Mouse (Mus musculus) neural tube, embryonic 13.5 days (tissue): Measurements from ENCODE around the gene Vps37b. TPM values are rescaled to one million over a fixed set of nuclear protein-coding genes. Genes with fewer than 3 reads are reported as not detected.
A peak's percentile ranks its signal among the peaks of the same experiment; 100 is the strongest.
"Not testable (repeated sequence)": the region's sequence is repeated elsewhere in the genome, so short reads cannot be mapped to it uniquely, and the experiment has no call there.

Experiments
- ATAC-seq: fragments of 200-750 bp; cut with Nextera tagmentation; 2 replicates; pipeline ENCODE4 v1.8.0; 2017; ENCODE audit warnings: low read depth, mild to moderate bottlenecking, moderate TSS enrichment, moderate library complexity
- H3K27ac ChIP-seq: fragments of 300-500 bp; sonication (generic); replicated peaks from 2 replicates; pipeline ENCODE4 v1.5.1; 2015; ENCODE audit warnings: moderate library complexity, mild to moderate bottlenecking, inconsistent platforms
- H3K27me3 ChIP-seq: fragments of 300-500 bp; sonication (generic); 2 replicates; pipeline ENCODE4 v1.6.1; 2015; ENCODE audit warnings: mild to moderate bottlenecking, inconsistent platforms
- H3K36me3 ChIP-seq: fragments of 300-500 bp; sonication (generic); 2 replicates; pipeline ENCODE4 v1.6.1; 2015; ENCODE audit warnings: mild to moderate bottlenecking, inconsistent platforms
- H3K4me1 ChIP-seq: fragments of 300-500 bp; sonication (generic); replicated peaks from 2 replicates; pipeline ENCODE4 v1.6.1; 2015; ENCODE audit warnings: inconsistent platforms
- H3K4me2 ChIP-seq: fragments of 300-500 bp; sonication (generic); 2 replicates; pipeline ENCODE4 v1.6.1; 2015; ENCODE audit warnings: inconsistent platforms, mild to moderate bottlenecking, moderate library complexity
- H3K4me3 ChIP-seq: fragments of 300-500 bp; sonication (generic); 2 replicates; pipeline ENCODE4 v1.5.1; 2015; ENCODE audit warnings: mild to moderate bottlenecking, inconsistent platforms
- H3K9ac ChIP-seq: fragments of 300-500 bp; sonication (generic); 2 replicates; pipeline ENCODE4 v1.6.1; 2015; ENCODE audit warnings: moderate library complexity, mild to moderate bottlenecking, inconsistent platforms
- H3K9me3 ChIP-seq: fragments of 300-500 bp; sonication (generic); 2 replicates; pipeline ENCODE4 v1.6.1; 2016; ENCODE audit warnings: inconsistent platforms
- WGBS: fragments of 180-500 bp; shearing (Covaris S2); methylation state at CpG from one replicate; pipeline ENCODE4 v1.1.7; 2015; 5-methylcytosine and 5-hydroxymethylcytosine counted together
- polyA plus RNA-seq: library from polyadenylated mRNA; unstranded; fragments of >200 nt; fragmentation: Nextera tagmentation; extraction: Ambion mirVana; gene quantifications from 2 replicates; pipeline ENCODE4 v1.2.1, GENCODE M21; 2015

Gene Vps37b
- polyA plus RNA-seq, 1 experiment from 2014 or later = 77.5 TPM

GRCm38 (mm10) chr5:124059677-124060076 lies 27.6 kb upstream of the Vps37b start:
- no peaks in the 10 kb centered on the region for H3K27me3 ChIP-seq
- H3K36me3 ChIP-seq = no peaks in the 10 kb centered on the region
- no peak overlapping the region for H3K9ac ChIP-seq
- no peak for ATAC-seq
- H3K27ac ChIP-seq = no peak overlapping the region
- 70% methylated on average over 5 of the region's 5 CpGs for WGBS
- no peaks in the 10 kb centered on the region for H3K9me3 ChIP-seq
- H3K4me3 ChIP-seq = no peak overlapping the region
- no peak overlapping the region for H3K4me2 ChIP-seq
- H3K4me1 ChIP-seq = peaks cover 16% of the 10 kb centered on the region

GRCm38 (mm10) chr5:124058749-124059148 lies 26.7 kb upstream of the Vps37b start:
- H3K27me3 ChIP-seq = no peaks in the 10 kb centered on the region
- no peak overlapping the region for H3K4me2 ChIP-seq
- peaks cover 16% of the 10 kb centered on the region for H3K4me1 ChIP-seq
- H3K9me3 ChIP-seq = no peaks in the 10 kb centered on the region
- no peak for ATAC-seq
- H3K4me3 ChIP-seq = no peak overlapping the region
- no peak overlapping the region for H3K9ac ChIP-seq
- H3K27ac ChIP-seq = no peak overlapping the region
- no peaks in the 10 kb centered on the region for H3K36me3 ChIP-seq
- 53% methylated on average over 7 of the region's 7 CpGs for whole genome bisulfite sequencing

- WGBS = 38% methylated on average over 4 of the region's 4 CpGs
- no peak for ATAC-seq
- Histone ChIP-seq H3K4me3 (no peak overlapping the region), H3K9ac (no peak overlapping the region), H3K9me3 (no peaks in the 10 kb centered on the region), H3K36me3 (no peaks in the 10 kb centered on the region), H3K27ac (no peak overlapping the region), H3K4me1 (peaks cover 8% of the 10 kb centered on the region; the same call in 1 of the 2 replicates), H3K27me3 (no peaks in the 10 kb centered on the region), H3K4me2 (no peak overlapping the region)
These were observed 24.9 kb upstream of the Vps37b start for GRCm38 (mm10) chr5:124056956-124057355.

GRCm38 (mm10) chr5:124056219-124056618 lies 24.1 kb upstream of the Vps37b start:
- H3K4me3 ChIP-seq = no peak overlapping the region
- no peak for ATAC-seq
- H3K9ac ChIP-seq = no peak overlapping the region
- no peaks in the 10 kb centered on the region for H3K9me3 ChIP-seq
- H3K27ac ChIP-seq = no peak overlapping the region
- WGBS = 97% methylated on average over 1 of the region's 1 CpGs
- no peak overlapping the region for H3K4me2 ChIP-seq
- no peaks in the 10 kb centered on the region for H3K27me3 ChIP-seq
- no peaks in the 10 kb centered on the region for H3K36me3 ChIP-seq
- H3K4me1 ChIP-seq = peaks cover 3% of the 10 kb centered on the region; the same call in 1 of the 2 replicates

GRCm38 (mm10) chr5:124052641-124053040 lies 20.6 kb upstream of the Vps37b start:
- H3K36me3 ChIP-seq, H3K27ac ChIP-seq, H3K27me3 ChIP-seq, H3K4me3 ChIP-seq, H3K9ac ChIP-seq, H3K9me3 ChIP-seq, H3K4me2 ChIP-seq, ATAC-seq: not testable (repeated sequence)
- peaks cover 14% of the 10 kb centered on the region for H3K4me1 ChIP-seq
- WGBS = 95% methylated on average over 7 of the region's 7 CpGs

- H3K27me3 ChIP-seq = no peaks in the 10 kb centered on the region
- WGBS = 82% methylated on average over 11 of the region's 11 CpGs
- H3K4me3 ChIP-seq = no peak overlapping the region
- no peak overlapping the region for H3K4me2 ChIP-seq
- H3K4me1 ChIP-seq = peaks cover 17% of the 10 kb centered on the region
- no peaks in the 10 kb centered on the region for H3K9me3 ChIP-seq
- H3K27ac ChIP-seq = no peak overlapping the region
- H3K9ac ChIP-seq = no peak overlapping the region
- ATAC-seq = no peak
- no peaks in the 10 kb centered on the region for H3K36me3 ChIP-seq
These were observed 19.9 kb upstream of the Vps37b start for GRCm38 (mm10) chr5:124051899-124052491.

GRCm38 (mm10) chr5:124050095-124051050 lies 18.3 kb upstream of the Vps37b start:
- H3K4me3 ChIP-seq = no peak overlapping the region
- H3K27ac ChIP-seq = peak overlapping the region; percentile 38
- H3K9me3 ChIP-seq = no peaks in the 10 kb centered on the region
- no peaks in the 10 kb centered on the region for H3K36me3 ChIP-seq
- peaks cover 27% of the 10 kb centered on the region for H3K4me1 ChIP-seq
- H3K9ac ChIP-seq = peak overlapping the region; percentile 31; the same call in 1 of the 2 replicates
- WGBS = 57% methylated on average over 14 of the region's 14 CpGs
- H3K27me3 ChIP-seq = no peaks in the 10 kb centered on the region
- no peak overlapping the region for H3K4me2 ChIP-seq
- ATAC-seq = no peak

- Histone ChIP-seq H3K36me3 (no peaks in the 10 kb centered on the region), H3K4me2 (no peak overlapping the region), H3K27ac (peak overlapping the region; percentile 38; the same call in 1 of the 2 replicates), H3K4me3 (no peak overlapping the region), H3K9ac (peak overlapping the region; percentile 26; the same call in 1 of the 2 replicates), H3K4me1 (peaks cover 30% of the 10 kb centered on the region), H3K27me3 (no peaks in the 10 kb centered on the region), H3K9me3 (no peaks in the 10 kb centered on the region)
- 74% methylated on average over 15 of the region's 15 CpGs for WGBS
- no peak for ATAC-seq
These were observed 17.4 kb upstream of the Vps37b start for GRCm38 (mm10) chr5:124049249-124050045.

- 77% methylated on average over 7 of the region's 7 CpGs for WGBS
- H3K4me1 ChIP-seq = peaks cover 41% of the 10 kb centered on the region
- peak overlapping the region; percentile 26; the same call in 1 of the 2 replicates for H3K9ac ChIP-seq
- no peaks in the 10 kb centered on the region for H3K36me3 ChIP-seq
- H3K27me3 ChIP-seq = no peaks in the 10 kb centered on the region
- H3K4me2 ChIP-seq = no peak overlapping the region
- ATAC-seq = no peak
- H3K9me3 ChIP-seq = no peaks in the 10 kb centered on the region
- H3K27ac ChIP-seq = no peak overlapping the region
- H3K4me3 ChIP-seq = no peak overlapping the region
These were observed 14.8 kb upstream of the Vps37b start for GRCm38 (mm10) chr5:124046741-124047401.

- H3K9ac ChIP-seq = 0 out of 2 replicates have a peak overlapping the region, but pooled peaks have one; percentile 2
- H3K36me3 ChIP-seq = no peaks in the 10 kb centered on the region
- 26% methylated on average over 11 of the region's 11 CpGs for WGBS
These were observed 13.5 kb upstream of the Vps37b start for GRCm38 (mm10) chr5:124045453-124046010.

GRCm38 (mm10) chr5:124043999-124044398 lies 11.9 kb upstream of the Vps37b start:
- no peak overlapping the region for H3K4me3 ChIP-seq
- no peak overlapping the region for H3K4me2 ChIP-seq
- H3K4me1 ChIP-seq = peaks cover 27% of the 10 kb centered on the region
- whole genome bisulfite sequencing = 70% methylated on average over 5 of the region's 5 CpGs
- peak overlapping the region; percentile 80 for H3K27ac ChIP-seq
- no peaks in the 10 kb centered on the region for H3K27me3 ChIP-seq
- H3K9ac ChIP-seq = no peak overlapping the region
- no peaks in the 10 kb centered on the region for H3K36me3 ChIP-seq
- H3K9me3 ChIP-seq = no peaks in the 10 kb centered on the region
- peak; percentile 52; the same call in 1 of the 2 replicates for ATAC-seq

More at GRCm38 (mm10) chr5:124045453-124046010, 13.5 kb upstream of the Vps37b start:
- no peaks in the 10 kb centered on the region for H3K9me3 ChIP-seq
- peaks cover 38% of the 10 kb centered on the region for H3K4me1 ChIP-seq
- no peak for ATAC-seq
- no peak overlapping the region for H3K4me2 ChIP-seq
- no peaks in the 10 kb centered on the region for H3K27me3 ChIP-seq
- H3K27ac ChIP-seq = peak overlapping the region; percentile 64; the same call in 1 of the 2 replicates
- no peak overlapping the region for H3K4me3 ChIP-seq
